Mouse (Mus musculus): ENCODE measurements at regions not wholly inside any gene's neighbourhood (a gene's known extent, or its start where the extent isn't known, plus 50 kb on each side); places are given as distances from the start of the nearest gene placed in this dataset.

DNA sequence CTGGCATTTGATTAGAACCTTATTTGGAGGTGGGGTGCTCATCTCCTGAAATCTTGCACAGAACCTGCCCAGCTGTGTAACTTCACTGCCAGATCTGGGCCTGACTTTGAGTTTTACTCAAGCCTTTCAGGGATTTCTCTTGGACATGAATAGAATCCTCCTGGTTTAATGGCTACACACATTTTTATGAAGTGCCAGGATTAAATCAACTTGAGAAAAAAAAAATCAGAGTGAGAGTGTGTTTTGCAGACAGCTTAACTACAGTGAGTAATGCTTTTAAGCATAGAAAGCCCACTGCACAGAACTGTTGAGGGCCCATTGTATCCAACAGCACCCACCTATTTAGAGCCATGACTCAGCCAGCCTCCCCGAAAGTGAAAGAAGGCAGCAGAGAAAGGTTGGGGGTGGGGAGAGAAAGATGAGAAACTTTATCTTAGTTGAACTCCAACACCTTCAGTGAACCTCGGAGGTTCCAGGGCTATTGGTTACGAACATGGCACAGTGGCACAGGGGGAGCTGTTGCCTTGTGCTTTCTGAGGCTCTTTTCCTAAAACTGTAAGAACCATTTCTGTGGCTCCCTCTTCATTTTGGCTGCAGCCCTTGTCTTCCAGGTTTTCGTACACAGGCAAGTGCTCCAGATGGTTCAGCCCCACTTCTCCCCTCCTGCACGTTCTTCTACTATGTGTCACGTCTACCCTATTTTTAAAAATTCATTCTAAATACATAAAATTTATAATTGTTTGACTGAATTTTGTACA, 85.8 kb upstream of the Arhgap21 start:
- TF ChIP-seq CTCF (IDR thresholded peaks at IDR 0.05; ENCODE audit: low read depth, low read length) (no peak), POLR2A (IDR thresholded peaks at IDR 0.05; ENCODE audit: extremely low read depth, insufficient read depth, low read length) (no peak)

All from liver, adult 2 months (tissue).